8 mouse cellular contexts compared by ENCODE assay signal in genomic region chr9:49989464-49990271, GRCm38 (mm10).
A peak's percentile ranks its signal among the peaks of the same experiment; 100 is the strongest.
DNase-seq lines count a peak whose midpoint lies in the region; ATAC-seq lines count a peak whose summit lies in the region.

No protein-coding gene starts in this region.

- DNase-seq in adrenal gland, adult 2 months: peak; percentile 92
- DNase-seq in cerebellum, postnatal 36 days: peak; percentile 33 to 51
- peak; percentile 83 for DNase-seq in heart, adult 8-10 months (ENCODE audit: low spot score)
- DNase-seq in kidney, adult 8-10 months: peak; percentile 84 to 85
- DNase-seq in left cerebral cortex, postnatal 14 days (ENCODE audit: low spot score in 2 of 2): peak; percentile 90 to 97

- no peaks in the 10 kb centered on the region for H3K36me3 ChIP-seq in midbrain, embryonic 13.5 days
- H3K36me3 ChIP-seq in stomach, embryonic 15.5 days: no peaks in the 10 kb centered on the region

- 46% methylated on average over 14 of the region's 14 CpGs for WGBS in midbrain, embryonic 13.5 days
- WGBS in stomach, embryonic 15.5 days: 40% methylated on average over 14 of the region's 14 CpGs

- H3K4me2 ChIP-seq in midbrain, embryonic 13.5 days (replicated peaks): peak overlapping the region; percentile 19; the same call in 1 of the 2 replicates
- peak overlapping the region; percentile 37 for H3K4me2 ChIP-seq in stomach, embryonic 15.5 days

- peaks cover under 1% of the 10 kb centered on the region; the same call in 1 of the 2 replicates for H3K9me3 ChIP-seq in midbrain, embryonic 13.5 days
- no peaks in the 10 kb centered on the region for H3K9me3 ChIP-seq in stomach, embryonic 15.5 days

- H3K4me1 ChIP-seq in midbrain, embryonic 13.5 days (replicated peaks): peaks cover 10% of the 10 kb centered on the region; the same call in 1 of the 2 replicates
- peaks cover 13% of the 10 kb centered on the region; the same call in 1 of the 2 replicates for H3K4me1 ChIP-seq in stomach, embryonic 15.5 days

- H3K27ac ChIP-seq in midbrain, embryonic 13.5 days: peak overlapping the region; percentile 35; the same call in 1 of the 2 replicates
- peak overlapping the region; percentile 57 for H3K27ac ChIP-seq in stomach, embryonic 15.5 days

- H3K9ac ChIP-seq in midbrain, embryonic 13.5 days (replicated peaks): no peak overlapping the region
- H3K9ac ChIP-seq in stomach, embryonic 15.5 days: no peak overlapping the region

- H3K27me3 ChIP-seq in midbrain, embryonic 13.5 days: no peaks in the 10 kb centered on the region
- no peaks in the 10 kb centered on the region for H3K27me3 ChIP-seq in stomach, embryonic 15.5 days (replicated peaks)

- ATAC-seq in midbrain, embryonic 13.5 days: peak; percentile 86
- peak; percentile 91 for ATAC-seq in stomach, embryonic 15.5 days (ENCODE audit: insufficient read depth, low FRiP score, low read depth)
- no peak for ATAC-seq in erythroid progenitor cell, adult 5-6 weeks (replicated peaks; ENCODE audit: low FRiP score, poor library complexity, severe bottlenecking)

- intact Hi-C loops in left cerebral cortex, postnatal 14 days (cut with DNase I): no loop called here

- H3K4me3 ChIP-seq in midbrain, embryonic 13.5 days (replicated peaks): no peak overlapping the region
- no peak overlapping the region for H3K4me3 ChIP-seq in stomach, embryonic 15.5 days (replicated peaks)

Comparison
In these comparisons a context has a peak if more than half of its experiments do, and no peak if none do; other contexts are left out.
1. DNase-seq: peak in every context shown above with its lines; median percentile 94 in left cerebral cortex, postnatal 14 days; 92 in adrenal gland, adult 2 months; 84 in kidney, adult 8-10 months; 83 in heart, adult 8-10 months; 42 in cerebellum, postnatal 36 days.